ENCODE assay signal across 8 mouse cellular contexts in the genomic region with DNA sequence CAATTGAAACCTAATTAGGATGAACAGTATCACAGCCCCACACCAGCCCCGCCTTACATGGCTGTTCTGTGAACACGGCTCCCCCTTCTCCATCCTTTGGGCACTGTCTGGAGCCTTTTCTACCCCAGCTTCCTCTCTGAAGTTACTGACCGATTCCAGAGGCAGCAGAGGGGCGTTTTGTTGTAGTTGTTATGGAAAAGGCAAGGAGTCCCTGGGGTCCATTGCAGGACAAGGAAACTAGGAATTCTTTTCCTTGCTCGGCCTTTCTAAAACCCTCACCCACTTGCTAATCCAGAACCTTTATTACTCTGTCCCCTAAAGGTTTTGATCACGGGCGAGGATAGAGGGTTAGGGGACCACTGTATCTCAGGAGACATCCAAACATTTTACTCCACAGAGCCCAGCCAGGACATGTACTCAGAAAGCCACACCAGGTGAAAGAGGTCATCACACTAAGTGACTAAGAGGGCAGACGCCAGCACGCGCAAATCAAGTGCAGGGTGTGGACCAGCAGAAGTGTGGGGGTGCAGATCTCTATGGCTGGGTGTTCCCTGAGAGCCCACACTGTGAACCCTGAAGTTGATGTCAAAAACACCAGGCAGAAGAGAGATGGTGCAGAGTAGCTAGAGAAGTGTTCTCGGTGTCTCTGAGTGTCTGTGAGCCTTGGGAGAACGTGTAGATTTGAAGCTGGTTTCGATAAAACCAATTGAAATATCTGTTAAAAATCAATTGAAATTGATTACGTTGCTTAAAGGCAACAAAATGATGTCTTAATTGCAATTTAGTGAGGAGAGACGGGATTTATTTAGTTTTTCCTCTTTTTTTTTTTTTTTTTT. TPM values are rescaled to one million over a fixed set of nuclear protein-coding genes. Genes with fewer than 3 reads are reported as not detected.
DNase-seq lines count a peak whose midpoint lies in the region; ATAC-seq and TF ChIP-seq lines count a peak whose summit lies in the region.

No protein-coding gene starts in this region.

- no peak for TF ChIP-seq CTCF in intestine, postnatal 0 days (IDR thresholded peaks at IDR 0.05; ENCODE audit: low read depth)

- WGBS in forebrain, embryonic 14.5 days: 9% methylated on average over 15 of the region's 15 CpGs
- WGBS in intestine, postnatal 0 days: 25% methylated on average over 15 of the region's 15 CpGs

- H3K9ac ChIP-seq in forebrain, embryonic 14.5 days (ENCODE audit: low read length): peak overlapping the region; percentile 54
- H3K9ac ChIP-seq in intestine, postnatal 0 days (ENCODE audit: low read depth, low read length): 0 out of 2 replicates have a peak overlapping the region, but pooled peaks have one; percentile 62

- no peak for ATAC-seq in forebrain, embryonic 14.5 days
- no peak for ATAC-seq in intestine, postnatal 0 days
- ATAC-seq in megakaryocyte progenitor cell, adult 5-6 weeks (replicated peaks; ENCODE audit: poor library complexity): peak; percentile 9; the same call in 1 of the 2 replicates

- H3K27ac ChIP-seq in forebrain, embryonic 14.5 days (ENCODE audit: low read depth, low read length): no peak overlapping the region
- H3K27ac ChIP-seq in intestine, postnatal 0 days (ENCODE audit: low read depth, low read length): no peak overlapping the region

- H3K27me3 ChIP-seq in forebrain, embryonic 14.5 days (replicated peaks; ENCODE audit: control insufficient read depth, insufficient read depth, low read length): no peaks in the 10 kb centered on the region
- no peaks in the 10 kb centered on the region for H3K27me3 ChIP-seq in intestine, postnatal 0 days (replicated peaks; ENCODE audit: control insufficient read depth, insufficient read depth, low read length)

- no peaks in the 10 kb centered on the region for H3K9me3 ChIP-seq in forebrain, embryonic 14.5 days (replicated peaks; ENCODE audit: control insufficient read depth, low read length)
- no peaks in the 10 kb centered on the region for H3K9me3 ChIP-seq in intestine, postnatal 0 days (ENCODE audit: control insufficient read depth)

- peak overlapping the region; percentile 58 for H3K4me2 ChIP-seq in forebrain, embryonic 14.5 days (ENCODE audit: low read length)
- peak overlapping the region; percentile 64 for H3K4me2 ChIP-seq in intestine, postnatal 0 days (replicated peaks; ENCODE audit: low read depth)

- H3K36me3 ChIP-seq in forebrain, embryonic 14.5 days (ENCODE audit: control insufficient read depth, insufficient read depth, low read length): no peaks in the 10 kb centered on the region
- no peaks in the 10 kb centered on the region for H3K36me3 ChIP-seq in intestine, postnatal 0 days (ENCODE audit: control insufficient read depth, insufficient read depth)

- peak; percentile 10 for DNase-seq in gastrocnemius, postnatal 14 days
- no peak for DNase-seq in gastrocnemius, adult 8-10 months (ENCODE audit: low spot score in 2 of 2)
- peak; percentile 58 for DNase-seq in ZHBTc4 (ENCODE audit: low read depth, low spot score)
- peak; percentile 51 for DNase-seq in forebrain, embryonic 14.5 days (ENCODE audit: low spot score)
- DNase-seq in telencephalon, adult 2 months (ENCODE audit: low read depth, low spot score): peak; percentile 13
- no peak for DNase-seq in right cerebral cortex, adult 18-20 months

- intact Hi-C loops in gastrocnemius, postnatal 14 days (cut with DNase I; ENCODE audit: low total_unique reads): no loop called here

- peak overlapping the region; percentile 53 for H3K4me3 ChIP-seq in forebrain, embryonic 14.5 days (ENCODE audit: low read depth, low read length)
- peak overlapping the region; percentile 67 for H3K4me3 ChIP-seq in intestine, postnatal 0 days (ENCODE audit: low read depth, low read length)

- H3K4me1 ChIP-seq in forebrain, embryonic 14.5 days (ENCODE audit: control insufficient read depth, insufficient read depth, low read length): peaks cover 4% of the 10 kb centered on the region; the same call in 1 of the 2 replicates
- no peaks in the 10 kb centered on the region; the same call in 1 of the 2 replicates for H3K4me1 ChIP-seq in intestine, postnatal 0 days (replicated peaks; ENCODE audit: control insufficient read depth, insufficient read depth, low read length)

RNA-seq across cellular contexts. Expression of a gene that starts 9.1 kb away (rescaled TPM):
- under 1 TPM in 1 of 2 experiments, not detected in 1; 0.14 TPM for total RNA-seq in gastrocnemius, postnatal 14 days (2021)
- total RNA-seq in gastrocnemius, adult 8-10 months (2022): not detected
- not detected in 2 replicates for polyA plus RNA-seq in forebrain, embryonic 14.5 days (2014; fragmentation: Nextera tagmentation; extraction: Ambion mirVana)
- polyA plus RNA-seq in intestine, postnatal 0 days (2015; fragmentation: Nextera tagmentation; extraction: Ambion mirVana): 0.21 and 0.27 TPM in 2 replicates
- 0.07 and 0.96 TPM in 2 replicates for total RNA-seq in megakaryocyte progenitor cell, adult 5-6 weeks (2015)
- 0.37 and 0.51 TPM in 2 replicates for total RNA-seq in megakaryocyte progenitor cell, adult 5-6 weeks (2017)

RNA-seq across cellular contexts. Expression of a gene that starts 28.0 kb away (rescaled TPM):
- not detected for total RNA-seq in gastrocnemius, postnatal 14 days (2021)
- under 1 TPM in 1 of 4 experiments, not detected in 3; 0.61 TPM for total RNA-seq in gastrocnemius, adult 8-10 months (2022)
- not detected in 2 replicates for polyA plus RNA-seq in forebrain, embryonic 14.5 days (2014; fragmentation: Nextera tagmentation; extraction: Ambion mirVana)
- polyA plus RNA-seq in intestine, postnatal 0 days (2015; fragmentation: Nextera tagmentation; extraction: Ambion mirVana): 0.25 TPM in 1 of 2 replicates, not detected in the other
- not detected in 2 replicates for total RNA-seq in megakaryocyte progenitor cell, adult 5-6 weeks (2015)
- not detected in 2 replicates for total RNA-seq in megakaryocyte progenitor cell, adult 5-6 weeks (2017)

RNA-seq across cellular contexts. Expression of a gene that starts 28.0 kb away (rescaled TPM):
- not detected for total RNA-seq in gastrocnemius, postnatal 14 days (2021)
- not detected for total RNA-seq in gastrocnemius, adult 8-10 months (2022)
- polyA plus RNA-seq in forebrain, embryonic 14.5 days (2014; fragmentation: Nextera tagmentation; extraction: Ambion mirVana): not detected in 2 replicates
- 0.35 and 0.80 TPM in 2 replicates for polyA plus RNA-seq in intestine, postnatal 0 days (2015; fragmentation: Nextera tagmentation; extraction: Ambion mirVana)
- total RNA-seq in megakaryocyte progenitor cell, adult 5-6 weeks (2015): 0.32 and 1.4 TPM in 2 replicates
- not detected in 2 replicates for total RNA-seq in megakaryocyte progenitor cell, adult 5-6 weeks (2017)

Comparison
In these comparisons a context has a peak if more than half of its experiments do, and no peak if none do; other contexts are left out.
1. DNase-seq: peak in gastrocnemius, postnatal 14 days (single experiment), ZHBTc4 (single experiment), forebrain, embryonic 14.5 days (single experiment) and telencephalon, adult 2 months (single experiment); none in gastrocnemius, adult 8-10 months (0 of 2) and right cerebral cortex, adult 18-20 months (single experiment).